Mouse (Mus musculus): Measurements from ENCODE around the gene Slc1a6. TPM values are rescaled to one million over a fixed set of nuclear protein-coding genes. Genes with fewer than 3 reads are reported as not detected.

Slc1a6 gene
- total RNA-seq, 4 experiments from 2014 or later: not detected

Other genes starting within 250 kb of the Slc1a6 start
- gene Ilvbl, start 206.2 kb upstream of the Slc1a6 start, total RNA-seq (2022): 10 to 100 TPM in 3 of 4 experiments, 1 to 10 TPM in 1; 8.9 to 14.2 (median 10.5) TPM
- 1 to 10 TPM; 2.2 to 3.6 (median 2.6) TPM for gene Syde1, start 188.5 kb upstream of the Slc1a6 start, total RNA-seq (2022)
- gene Olfr1357, start 162.4 kb upstream of the Slc1a6 start, total RNA-seq (2022): not detected
- not detected for gene Casp14, start 62.2 kb upstream of the Slc1a6 start, total RNA-seq (2022)
- not detected for gene Ccdc105, start 27.4 kb upstream of the Slc1a6 start, total RNA-seq (2022)
- gene Olfr1356, start 71.7 kb downstream of the Slc1a6 start, total RNA-seq (2022): not detected
- gene Olfr1355, start 95.0 kb downstream of the Slc1a6 start, total RNA-seq (2022): not detected
- gene Olfr1354, start 132.7 kb downstream of the Slc1a6 start, total RNA-seq (2022): not detected
- gene Olfr8, start 170.1 kb downstream of the Slc1a6 start, total RNA-seq (2022): not detected
- not detected for gene Olfr1353, start 182.8 kb downstream of the Slc1a6 start, total RNA-seq (2022)
- not detected for gene Olfr1352, start 200.6 kb downstream of the Slc1a6 start, total RNA-seq (2022)
- gene Olfr1351, start 232.0 kb downstream of the Slc1a6 start, total RNA-seq (2022): not detected
- not detected for gene Olfr57, start 248.2 kb downstream of the Slc1a6 start, total RNA-seq (2022)